Mouse (Mus musculus) myocyte (in vitro differentiated cells): Measurements from ENCODE around the gene Atl1. TPM values are rescaled to one million over a fixed set of nuclear protein-coding genes. Genes with fewer than 3 reads are reported as not detected.

Experiments used
- H3K27me3 ChIP-seq: one replicate; pipeline ENCODE4 v1.6.1; 2011; ENCODE audit not compliant: control insufficient read depth, insufficient read depth, insufficient read length
- H3K36me3 ChIP-seq: one replicate; pipeline ENCODE4 v1.6.1; 2011; ENCODE audit not compliant: control insufficient read depth, insufficient read depth
- H3K4me2 ChIP-seq: one replicate; pipeline ENCODE4 v1.6.1; 2011; ENCODE audit warnings: low read depth, control low read depth
- H3K4me3 ChIP-seq: one replicate; pipeline ENCODE4 v1.5.1; 2011; ENCODE audit warnings: mild to moderate bottlenecking, control low read depth, moderate library complexity
- H3K79me2 ChIP-seq: one replicate; pipeline ENCODE4 v1.6.1; 2011; ENCODE audit not compliant: control insufficient read depth, insufficient read depth
- H3ac ChIP-seq: one replicate; pipeline ENCODE4 v1.6.1; 2011; ENCODE audit not compliant: control insufficient read depth, insufficient read length
- CEBPB ChIP-seq: IDR thresholded peaks from 2 replicates; pipeline ENCODE4 v1.6.1; 2011; ENCODE audit warnings: mild to moderate bottlenecking, moderate library complexity; ENCODE audit not compliant: poor library complexity, insufficient read depth, severe bottlenecking
- E2F4 ChIP-seq: IDR thresholded peaks from one replicate; pipeline ENCODE4 v1.6.1; 2011; ENCODE audit warnings: mild to moderate bottlenecking, control low read depth, moderate library complexity; ENCODE audit not compliant: insufficient read depth
- MAX ChIP-seq: IDR thresholded peaks from one replicate; pipeline ENCODE4 v1.6.1; 2011; ENCODE audit warnings: low read depth, mild to moderate bottlenecking, control low read depth
- MYOD1 ChIP-seq, 3 experiments: IDR thresholded peaks; one replicate each; pipeline ENCODE4 v1.6.1; 2011; ENCODE audit warnings: control low read depth in 2 of 3, low read depth in 2 of 3, mild to moderate bottlenecking in 2 of 3, moderate library complexity in 1 of 3; ENCODE audit not compliant: insufficient read length in 2 of 3, control insufficient read depth in 1 of 3
- MYOG ChIP-seq, 3 experiments: IDR thresholded peaks; one replicate each; pipeline ENCODE4 v1.6.1; 2011; ENCODE audit warnings: control low read depth in 2 of 3, low read depth in 2 of 3, mild to moderate bottlenecking in 2 of 3; ENCODE audit not compliant: insufficient read length in 2 of 3, control insufficient read depth in 1 of 3, insufficient read depth in 1 of 3
- POLR2A ChIP-seq: IDR thresholded peaks from one replicate; pipeline ENCODE4 v1.6.1; 2011; ENCODE audit warnings: low read depth, mild to moderate bottlenecking, control low read depth, moderate library complexity; ENCODE audit not compliant: insufficient read length
- POLR2AphosphoS2 ChIP-seq: IDR thresholded peaks from one replicate; pipeline ENCODE4 v1.6.1; 2011; ENCODE audit warnings: low read depth, control low read depth; ENCODE audit not compliant: insufficient read length
- REST ChIP-seq: IDR thresholded peaks from one replicate; pipeline ENCODE4 v1.6.1; 2011; ENCODE audit warnings: mild to moderate bottlenecking, control low read depth, moderate library complexity; ENCODE audit not compliant: insufficient read depth, insufficient read length
- SRF ChIP-seq: IDR thresholded peaks from one replicate; pipeline ENCODE4 v1.6.1; 2011; ENCODE audit warnings: low read depth; ENCODE audit not compliant: control insufficient read depth, insufficient read length
- TCF12 ChIP-seq: IDR thresholded peaks from one replicate; pipeline ENCODE4 v1.6.1; 2011; ENCODE audit warnings: mild to moderate bottlenecking, control low read depth; ENCODE audit not compliant: poor library complexity, insufficient read depth, severe bottlenecking
- TCF3 ChIP-seq: IDR thresholded peaks from one replicate; pipeline ENCODE4 v1.6.1; 2011; ENCODE audit warnings: low read depth, control low read depth; ENCODE audit not compliant: insufficient read length
- USF1 ChIP-seq: IDR thresholded peaks from one replicate; pipeline ENCODE4 v1.6.1; 2011; ENCODE audit warnings: low read depth, mild to moderate bottlenecking, control low read depth, moderate library complexity
- polyA plus RNA-seq: library from polyadenylated mRNA; unstranded; fragments of >200 nt; fragmentation: generic; extraction: Trizol; gene quantifications from one replicate; pipeline ENCODE4 v1.2.1, GENCODE M21; 2012; ENCODE audit warnings: missing spikeins

Gene Atl1
- polyA plus RNA-seq, 1 experiment, result 0.36 TPM

- H3K79me2 ChIP-seq, result no peaks in the 10 kb centered on the region
- H3ac ChIP-seq, result no peak overlapping the region
- TF ChIP-seq E2F4, result no peak
- TF ChIP-seq MYOD1 (IDR thresholded peaks at IDR 0.05; ENCODE audit: control insufficient read depth in 1 of 3, insufficient read length in 2 of 3, low read depth in 2 of 3), result no peak
- TF ChIP-seq CEBPB, result no peak
- TF ChIP-seq POLR2A, result no peak
- TF ChIP-seq TCF12, result no peak
- no peak for TF ChIP-seq SRF
- no peak for TF ChIP-seq MAX
- no peak for TF ChIP-seq MYOG (IDR thresholded peaks at IDR 0.05; ENCODE audit: control insufficient read depth in 1 of 3, insufficient read depth in 1 of 3, insufficient read length in 2 of 3, low read depth in 2 of 3)
- no peak for TF ChIP-seq TCF3
- no peak for TF ChIP-seq USF1
- H3K36me3 ChIP-seq, result no peaks in the 10 kb centered on the region
- H3K4me2 ChIP-seq, result no peak overlapping the region
- H3K4me3 ChIP-seq, result no peak overlapping the region
- no peaks in the 10 kb centered on the region for H3K27me3 ChIP-seq
Observed at GRCm38 (mm10) chr12:69911906-69912305, 19.5 kb downstream of the Atl1 start.

DNA sequence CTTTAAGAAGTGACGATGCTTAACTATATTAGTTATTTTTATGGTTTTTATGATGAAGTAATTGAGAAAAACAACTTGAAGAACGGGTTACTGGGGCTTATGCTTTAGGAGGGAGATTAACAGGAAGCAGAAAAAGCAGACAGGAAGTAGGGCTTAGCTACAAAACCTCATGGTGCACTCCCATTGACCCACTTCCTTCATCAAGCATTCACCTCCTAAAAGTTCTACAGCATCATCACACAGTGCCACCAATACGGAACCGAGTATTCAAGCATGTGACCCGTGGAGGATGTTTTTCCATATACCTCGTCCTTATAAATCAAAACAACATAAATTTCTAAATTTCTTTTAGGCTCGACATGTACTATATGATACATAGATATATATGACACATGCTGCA is 20.3 kb downstream of the Atl1 start:
- Histone ChIP-seq H3K36me3 (no peaks in the 10 kb centered on the region), H3K4me3 (no peak overlapping the region), H3K27me3 (no peaks in the 10 kb centered on the region), H3K79me2 (no peaks in the 10 kb centered on the region), H3ac (no peak overlapping the region), H3K4me2 (no peak overlapping the region)
- no peak for TF ChIP-seq POLR2A

DNA sequence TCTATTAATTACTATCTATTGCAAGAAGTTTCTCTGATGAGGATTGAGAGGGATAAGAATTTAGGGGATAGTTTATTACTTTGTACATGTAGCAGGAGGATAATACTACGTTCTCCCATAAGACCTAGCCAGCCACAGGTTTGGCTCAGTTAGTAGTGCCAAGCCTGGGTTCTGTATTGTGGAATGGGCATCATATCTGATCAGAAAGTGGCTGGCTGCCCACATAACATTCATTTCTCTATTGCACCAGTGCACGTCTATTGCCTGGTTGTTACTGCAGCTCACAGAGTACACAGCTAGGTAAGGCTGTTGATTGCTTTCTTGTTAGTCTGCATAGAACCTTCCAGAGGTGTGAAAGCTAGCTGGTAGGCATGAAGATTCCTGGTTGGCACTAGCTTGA is 25.5 kb downstream of the Atl1 start:
- no peak for TF ChIP-seq E2F4
- no peak for TF ChIP-seq REST
- TF ChIP-seq POLR2A, result no peak
- TF ChIP-seq USF1, result no peak
- TF ChIP-seq MYOG (IDR thresholded peaks at IDR 0.05; ENCODE audit: control insufficient read depth in 1 of 3, insufficient read depth in 1 of 3, insufficient read length in 2 of 3, low read depth in 2 of 3), result no peak
- TF ChIP-seq TCF3, result no peak
- no peak for TF ChIP-seq SRF
- no peak for TF ChIP-seq TCF12
- no peak for TF ChIP-seq CEBPB
- TF ChIP-seq MAX, result no peak

DNA sequence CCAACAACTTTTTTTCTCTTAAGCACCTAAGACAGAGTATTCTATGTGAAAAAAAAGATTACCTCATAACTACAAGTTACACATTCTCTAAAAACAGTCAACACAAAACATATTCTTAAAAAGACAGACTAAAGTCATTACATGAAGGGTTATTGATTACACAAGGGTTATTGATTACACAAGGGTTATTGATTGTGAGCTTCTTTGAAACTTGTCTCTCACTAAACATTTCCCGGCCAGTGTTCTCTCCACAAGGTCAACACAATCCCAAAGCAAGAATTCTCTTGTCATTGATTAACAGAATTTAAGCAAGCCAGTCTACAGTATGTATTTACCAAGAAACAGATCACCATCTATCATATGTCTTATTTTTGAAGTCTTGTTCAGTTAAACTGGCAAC is 29.7 kb downstream of the Atl1 start:
- Histone ChIP-seq H3K27me3 (no peaks in the 10 kb centered on the region), H3K4me3 (no peak overlapping the region), H3ac (no peak overlapping the region), H3K79me2 (no peaks in the 10 kb centered on the region), H3K4me2 (no peak overlapping the region), H3K36me3 (no peaks in the 10 kb centered on the region)
- no peak for TF ChIP-seq CEBPB
- no peak for TF ChIP-seq E2F4
- TF ChIP-seq POLR2A, result no peak
- no peak for TF ChIP-seq USF1

More for the DNA sequence above, 25.5 kb downstream of the Atl1 start:
- H3ac ChIP-seq, result no peak overlapping the region
- H3K4me3 ChIP-seq, result no peak overlapping the region
- H3K27me3 ChIP-seq, result no peaks in the 10 kb centered on the region
- H3K4me2 ChIP-seq, result no peak overlapping the region
- no peaks in the 10 kb centered on the region for H3K79me2 ChIP-seq
- H3K36me3 ChIP-seq, result no peaks in the 10 kb centered on the region

GRCm38 (mm10) chr12:69923128-69923527 is 30.7 kb downstream of the Atl1 start:
- Histone ChIP-seq H3K27me3 (no peaks in the 10 kb centered on the region), H3K4me3 (no peak overlapping the region), H3K4me2 (no peak overlapping the region), H3K79me2 (no peaks in the 10 kb centered on the region), H3K36me3 (no peaks in the 10 kb centered on the region), H3ac (no peak overlapping the region)
- no peak for TF ChIP-seq SRF
- no peak for TF ChIP-seq POLR2AphosphoS2
- no peak for TF ChIP-seq TCF12
- TF ChIP-seq REST, result no peak
- no peak for TF ChIP-seq MAX
- no peak for TF ChIP-seq USF1
- TF ChIP-seq POLR2A, result no peak
- TF ChIP-seq MYOD1 (IDR thresholded peaks at IDR 0.05; ENCODE audit: control insufficient read depth in 1 of 3, insufficient read length in 2 of 3, low read depth in 2 of 3), result no peak
- TF ChIP-seq E2F4, result no peak
- no peak for TF ChIP-seq TCF3
- no peak for TF ChIP-seq CEBPB
- TF ChIP-seq MYOG (IDR thresholded peaks at IDR 0.05; ENCODE audit: control insufficient read depth in 1 of 3, insufficient read depth in 1 of 3, insufficient read length in 2 of 3, low read depth in 2 of 3), result no peak

DNA sequence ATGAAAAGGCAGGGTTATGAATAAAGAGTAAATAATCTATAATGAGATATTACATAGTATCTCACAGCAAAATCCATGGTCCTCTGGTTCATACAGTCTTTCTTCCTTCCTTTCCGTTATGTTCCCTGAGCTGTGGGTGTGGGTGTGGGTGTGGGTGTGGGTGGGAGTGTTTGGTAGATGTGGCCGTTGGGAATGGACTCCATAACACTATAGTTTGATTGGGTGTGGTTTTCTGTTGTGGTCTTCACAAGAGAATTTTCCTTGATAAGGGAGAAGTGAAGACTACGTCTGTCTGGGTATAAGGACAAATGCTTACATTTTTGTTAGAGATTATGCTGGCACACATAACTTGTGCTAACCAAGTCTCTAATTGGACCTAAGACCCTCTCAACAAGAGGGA is 31.2 kb downstream of the Atl1 start:
- H3K36me3 ChIP-seq, result no peaks in the 10 kb centered on the region
- no peaks in the 10 kb centered on the region for H3K27me3 ChIP-seq
- TF ChIP-seq E2F4 (no peak), POLR2AphosphoS2 (no peak), MYOD1 (IDR thresholded peaks at IDR 0.05; ENCODE audit: control insufficient read depth in 1 of 3, insufficient read length in 2 of 3, low read depth in 2 of 3) (no peak), MYOG (IDR thresholded peaks at IDR 0.05; ENCODE audit: control insufficient read depth in 1 of 3, insufficient read depth in 1 of 3, insufficient read length in 2 of 3, low read depth in 2 of 3) (no peak), POLR2A (no peak), USF1 (no peak)
- no peak overlapping the region for H3K4me2 ChIP-seq
- no peak overlapping the region for H3ac ChIP-seq
- H3K4me3 ChIP-seq, result no peak overlapping the region
- no peaks in the 10 kb centered on the region for H3K79me2 ChIP-seq
